Mouse (Mus musculus): ENCODE results near the gene Rab20.

DNA sequence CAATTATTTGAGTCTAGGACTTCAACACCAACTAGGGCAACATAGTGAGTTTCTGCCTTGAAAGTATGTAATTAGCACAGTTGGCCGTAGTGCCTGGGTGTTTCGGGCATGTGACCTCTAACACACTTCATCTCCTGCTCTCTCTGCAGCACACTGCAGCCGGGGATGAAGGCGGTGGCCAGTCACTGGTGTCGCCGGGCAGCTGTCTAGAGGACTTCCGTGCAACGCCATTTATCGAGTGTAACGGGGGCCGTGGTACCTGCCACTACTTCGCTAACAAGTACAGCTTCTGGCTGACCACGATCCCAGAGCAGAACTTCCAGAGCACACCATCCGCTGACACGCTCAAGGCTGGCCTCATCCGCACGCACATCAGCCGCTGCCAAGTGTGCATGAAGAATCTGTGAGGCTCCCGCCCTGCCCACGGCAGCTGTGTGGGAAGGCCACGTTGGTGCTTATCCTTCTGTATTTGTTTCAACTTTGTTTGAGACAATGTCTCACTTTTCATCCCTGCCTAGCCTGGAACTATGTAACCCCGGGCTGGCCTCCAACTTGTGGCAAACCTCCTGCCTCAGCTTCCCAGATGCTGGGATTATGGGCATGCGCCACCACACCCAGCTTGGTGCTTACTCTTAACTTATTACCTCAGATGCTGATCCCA, 30.5 kb downstream of the Rab20 start:
- TF ChIP-seq POLR2A (IDR thresholded peaks at IDR 0.05; ENCODE audit: insufficient read depth, low read depth, low read length) (no peak), EP300 (IDR thresholded peaks at IDR 0.05; ENCODE audit: insufficient read depth, low read depth, low read length) (no peak)
